Mouse (Mus musculus) midbrain, embryonic 16.5 days (tissue): Measurements from ENCODE around the gene Gm20388. TPM values are rescaled to one million over a fixed set of nuclear protein-coding genes. Genes with fewer than 3 reads are reported as not detected.

Experiments
- ATAC-seq: fragments of 200-750 bp; cut with Nextera tagmentation; 2 replicates; pipeline ENCODE4 v1.8.0; 2017; ENCODE audit warnings: moderate TSS enrichment
- H3K27ac ChIP-seq: fragments of 300-500 bp; sonication (generic); 2 replicates; pipeline ENCODE4 v1.5.1; 2014; ENCODE audit warnings: mild to moderate bottlenecking, low read length, mixed read lengths
- H3K27me3 ChIP-seq: fragments of 300-500 bp; sonication (generic); 2 replicates; pipeline ENCODE4 v1.6.1; 2014; ENCODE audit warnings: low read depth, low read length, mixed read lengths; ENCODE audit not compliant: control insufficient read depth, insufficient read depth
- H3K36me3 ChIP-seq: fragments of 300-500 bp; sonication (generic); 2 replicates; pipeline ENCODE4 v1.6.1; 2014; ENCODE audit warnings: mild to moderate bottlenecking, low read length, moderate library complexity, mixed read lengths; ENCODE audit not compliant: control insufficient read depth, insufficient read depth
- H3K4me1 ChIP-seq: fragments of 300-500 bp; sonication (generic); 2 replicates; pipeline ENCODE4 v1.6.1; 2014; ENCODE audit warnings: mild to moderate bottlenecking, low read length, mixed read lengths; ENCODE audit not compliant: control insufficient read depth, insufficient read depth
- H3K4me2 ChIP-seq: fragments of 300-500 bp; sonication (generic); 2 replicates; pipeline ENCODE4 v1.6.1; 2014; ENCODE audit warnings: mild to moderate bottlenecking, low read length, mixed read lengths
- H3K4me3 ChIP-seq: fragments of 300-500 bp; sonication (generic); 2 replicates; pipeline ENCODE4 v1.5.1; 2014; ENCODE audit warnings: low read depth, mild to moderate bottlenecking, low read length, moderate library complexity, mixed read lengths
- H3K9ac ChIP-seq: fragments of 300-500 bp; sonication (generic); 2 replicates; pipeline ENCODE4 v1.6.1; 2014; ENCODE audit warnings: low read depth, low read length, mixed read lengths
- H3K9me3 ChIP-seq: fragments of 300-500 bp; sonication (generic); replicated peaks from 2 replicates; pipeline ENCODE4 v1.6.1; 2014; ENCODE audit warnings: mild to moderate bottlenecking, low read length, mixed read lengths; ENCODE audit not compliant: control insufficient read depth, poor library complexity, severe bottlenecking
- WGBS: fragments of 180-500 bp; shearing (Covaris S2); extraction: QIAGEN DNeasy Blood & Tissue Kit; methylation state at CpG from one replicate; pipeline ENCODE4 v1.1.7; 2014; 5-methylcytosine and 5-hydroxymethylcytosine counted together
- polyA plus RNA-seq: library from polyadenylated mRNA; unstranded; fragments of >200 nt; fragmentation: Nextera tagmentation; extraction: Ambion mirVana; gene quantifications from 2 replicates; pipeline ENCODE4 v1.2.1, GENCODE M21; 2015

Gm20388 gene
- polyA plus RNA-seq, 1 experiment from 2014 or later = 7.5 TPM

- Histone ChIP-seq H3K4me1 (peaks cover 3% of the 10 kb centered on the region; the same call in 1 of the 2 replicates), H3K4me2 (no peak overlapping the region), H3K27ac (no peak overlapping the region), H3K36me3 (peaks cover 9% of the 10 kb centered on the region), H3K9ac (no peak overlapping the region), H3K27me3 (no peaks in the 10 kb centered on the region), H3K4me3 (no peak overlapping the region), H3K9me3 (no peaks in the 10 kb centered on the region)
- WGBS = 81% methylated on average over 25 of the region's 25 CpGs
- no peak for ATAC-seq
Observed at GRCm38 (mm10) chr8:122005422-122006204, 2095.0 kb downstream of the Gm20388 start.

GRCm38 (mm10) chr8:122006688-122007484, 2096.2 kb downstream of the Gm20388 start:
- no peak overlapping the region for H3K4me2 ChIP-seq
- no peak overlapping the region for H3K27ac ChIP-seq
- H3K9ac ChIP-seq = no peak overlapping the region
- H3K4me1 ChIP-seq = peaks cover 3% of the 10 kb centered on the region; the same call in 1 of the 2 replicates
- H3K36me3 ChIP-seq = peaks cover 9% of the 10 kb centered on the region
- no peak overlapping the region for H3K4me3 ChIP-seq
- no peaks in the 10 kb centered on the region for H3K9me3 ChIP-seq
- WGBS = 78% methylated on average over 13 of the region's 13 CpGs
- ATAC-seq = no peak
- H3K27me3 ChIP-seq = no peaks in the 10 kb centered on the region

- H3K36me3 ChIP-seq = peaks cover 9% of the 10 kb centered on the region
- no peak for ATAC-seq
- WGBS = 95% methylated on average over 5 of the region's 5 CpGs
Observed at GRCm38 (mm10) chr8:122008395-122008794, 2097.8 kb downstream of the Gm20388 start.

GRCm38 (mm10) chr8:122010638-122011037, 2100.0 kb downstream of the Gm20388 start:
- Histone ChIP-seq H3K9me3 (no peaks in the 10 kb centered on the region), H3K27me3 (no peaks in the 10 kb centered on the region), H3K36me3 (peaks cover 6% of the 10 kb centered on the region), H3K4me2 (no peak overlapping the region), H3K9ac (no peak overlapping the region), H3K27ac (no peak overlapping the region), H3K4me3 (no peak overlapping the region), H3K4me1 (0 out of 2 replicates have a peak, but pooled peaks cover 3% of the 10 kb centered on the region)
- ATAC-seq = no peak
- WGBS = 92% methylated on average over 5 of the region's 5 CpGs

More at GRCm38 (mm10) chr8:122008395-122008794, 2097.8 kb downstream of the Gm20388 start:
- no peak overlapping the region for H3K27ac ChIP-seq
- no peak overlapping the region for H3K9ac ChIP-seq
- H3K4me2 ChIP-seq = no peak overlapping the region
- H3K9me3 ChIP-seq = no peaks in the 10 kb centered on the region
- no peak overlapping the region for H3K4me3 ChIP-seq
- H3K4me1 ChIP-seq = peaks cover 3% of the 10 kb centered on the region; the same call in 1 of the 2 replicates
- H3K27me3 ChIP-seq = no peaks in the 10 kb centered on the region

- H3K4me2 ChIP-seq = no peak overlapping the region
- H3K9ac ChIP-seq = no peak overlapping the region
- 0 out of 2 replicates have a peak, but pooled peaks cover 3% of the 10 kb centered on the region for H3K4me1 ChIP-seq
- no peak for ATAC-seq
- 65% methylated on average over 7 of the region's 7 CpGs for WGBS
- H3K27ac ChIP-seq = no peak overlapping the region
- no peak overlapping the region for H3K4me3 ChIP-seq
- H3K27me3 ChIP-seq = no peaks in the 10 kb centered on the region
- no peaks in the 10 kb centered on the region for H3K9me3 ChIP-seq
- peaks cover 6% of the 10 kb centered on the region for H3K36me3 ChIP-seq
Observed at GRCm38 (mm10) chr8:122011066-122011588, 2100.5 kb downstream of the Gm20388 start.

- no peak for ATAC-seq
- 63% methylated on average over 3 of the region's 3 CpGs for WGBS
- H3K27ac ChIP-seq = no peak overlapping the region
- no peaks in the 10 kb centered on the region for H3K36me3 ChIP-seq
- H3K4me2 ChIP-seq = no peak overlapping the region
- H3K4me3 ChIP-seq = no peak overlapping the region
- no peak overlapping the region for H3K9ac ChIP-seq
- H3K27me3 ChIP-seq = no peaks in the 10 kb centered on the region
- no peaks in the 10 kb centered on the region for H3K9me3 ChIP-seq
- 0 out of 2 replicates have a peak, but pooled peaks cover 3% of the 10 kb centered on the region for H3K4me1 ChIP-seq
Observed at GRCm38 (mm10) chr8:122014606-122015005, 2104.0 kb downstream of the Gm20388 start.

- no peak overlapping the region for H3K9ac ChIP-seq
- no peak overlapping the region for H3K4me3 ChIP-seq
- WGBS = 82% methylated on average over 22 of the region's 22 CpGs
- no peaks in the 10 kb centered on the region for H3K27me3 ChIP-seq
- H3K36me3 ChIP-seq = no peaks in the 10 kb centered on the region; the same call in 1 of the 2 replicates
- H3K4me2 ChIP-seq = no peak overlapping the region
- H3K27ac ChIP-seq = no peak overlapping the region
- 0 out of 2 replicates have a peak, but pooled peaks cover 5% of the 10 kb centered on the region for H3K4me1 ChIP-seq
- ATAC-seq = no peak
- no peaks in the 10 kb centered on the region for H3K9me3 ChIP-seq
Observed at GRCm38 (mm10) chr8:122018046-122018831, 2107.6 kb downstream of the Gm20388 start.

- WGBS = 100% methylated on average over 1 of the region's 1 CpGs
- Histone ChIP-seq H3K9ac (no peak overlapping the region), H3K4me1 (0 out of 2 replicates have a peak, but pooled peaks cover 5% of the 10 kb centered on the region), H3K4me3 (no peak overlapping the region), H3K27ac (no peak overlapping the region), H3K4me2 (no peak overlapping the region), H3K27me3 (no peaks in the 10 kb centered on the region), H3K9me3 (no peaks in the 10 kb centered on the region), H3K36me3 (peaks cover 4% of the 10 kb centered on the region)
- no peak for ATAC-seq
Observed at GRCm38 (mm10) chr8:122019162-122019561, 2108.5 kb downstream of the Gm20388 start.
